Mouse (Mus musculus) embryonic fibroblast, embryonic 13.5 days (primary cell): Measurements from ENCODE around the gene Vgf.

Experiments
- CTCF ChIP-seq: IDR thresholded peaks from 2 replicates; pipeline ENCODE4 v1.5.1; 2011; ENCODE audit warnings: mild to moderate bottlenecking, control low read depth, low read length, moderate library complexity, borderline replicate concordance; ENCODE audit not compliant: insufficient read depth
- POLR2A ChIP-seq: IDR thresholded peaks from 2 replicates; pipeline ENCODE4 v1.6.1; 2011; ENCODE audit warnings: low read depth, mild to moderate bottlenecking, control low read depth, low read length, moderate library complexity

GRCm38 (mm10) chr5:136988420-136988819, 37.8 kb upstream of the Vgf start:
- TF ChIP-seq CTCF: no peak
- no peak for TF ChIP-seq POLR2A
